Mouse (Mus musculus) heart, embryonic 13.5 days (tissue): Measurements from ENCODE around the gene Etfdh. TPM values are rescaled to one million over a fixed set of nuclear protein-coding genes. Genes with fewer than 3 reads are reported as not detected.
A peak's percentile ranks its signal among the peaks of the same experiment; 100 is the strongest.

Experiments
- ATAC-seq: fragments of 200-750 bp; cut with Nextera tagmentation; 2 replicates; pipeline ENCODE4 v1.8.0; 2017; ENCODE audit warnings: moderate TSS enrichment; ENCODE audit not compliant: insufficient number of reproducible peaks, low FRiP score, low TSS enrichment; ENCODE audit errors: extremely low read depth
- H3K27ac ChIP-seq: fragments of 300-500 bp; sonication (generic); replicated peaks from 2 replicates; pipeline ENCODE4 v1.5.1; 2015; ENCODE audit warnings: moderate library complexity, mild to moderate bottlenecking, inconsistent platforms
- H3K27me3 ChIP-seq: fragments of 300-500 bp; sonication (generic); replicated peaks from 2 replicates; pipeline ENCODE4 v1.6.1; 2015; ENCODE audit warnings: mild to moderate bottlenecking, inconsistent platforms
- H3K36me3 ChIP-seq: fragments of 300-500 bp; sonication (generic); 2 replicates; pipeline ENCODE4 v1.6.1; 2015; ENCODE audit warnings: mild to moderate bottlenecking, inconsistent platforms
- H3K4me1 ChIP-seq: fragments of 300-500 bp; sonication (generic); 2 replicates; pipeline ENCODE4 v1.6.1; 2015; ENCODE audit warnings: inconsistent platforms
- H3K4me2 ChIP-seq: fragments of 300-500 bp; sonication (generic); 2 replicates; pipeline ENCODE4 v1.6.1; 2015; ENCODE audit warnings: inconsistent platforms, mild to moderate bottlenecking, moderate library complexity
- H3K4me3 ChIP-seq: fragments of 300-500 bp; sonication (generic); 2 replicates; pipeline ENCODE4 v1.5.1; 2015; ENCODE audit warnings: moderate library complexity, mild to moderate bottlenecking, inconsistent platforms
- H3K9ac ChIP-seq: fragments of 300-500 bp; sonication (generic); 2 replicates; pipeline ENCODE4 v1.6.1; 2015; ENCODE audit warnings: inconsistent platforms, mild to moderate bottlenecking, moderate library complexity
- H3K9me3 ChIP-seq: fragments of 300-500 bp; sonication (generic); 2 replicates; pipeline ENCODE4 v1.6.1; 2016; ENCODE audit warnings: inconsistent platforms
- WGBS: fragments of 180-500 bp; shearing (Covaris S2); methylation state at CpG from one replicate; pipeline ENCODE4 v1.1.7; 2015; ENCODE audit warnings: mixed read lengths; 5-methylcytosine and 5-hydroxymethylcytosine counted together
- polyA plus RNA-seq: library from polyadenylated mRNA; unstranded; fragments of >200 nt; fragmentation: Nextera tagmentation; extraction: Ambion mirVana; gene quantifications from 2 replicates; pipeline ENCODE4 v1.2.1, GENCODE M21; 2015

Etfdh gene
- polyA plus RNA-seq, 1 experiment from 2014 or later = 132 TPM

GRCm38 (mm10) chr3:79564875-79565606, 64.3 kb downstream of the Etfdh start:
- Histone ChIP-seq H3K4me3 (no peak overlapping the region), H3K4me1 (peaks cover 19% of the 10 kb centered on the region), H3K36me3 (no peaks in the 10 kb centered on the region), H3K27ac (no peak overlapping the region), H3K27me3 (no peaks in the 10 kb centered on the region), H3K9me3 (no peaks in the 10 kb centered on the region), H3K4me2 (no peak overlapping the region), H3K9ac (no peak overlapping the region)
- no peak for ATAC-seq
- 58% methylated on average over 10 of the region's 10 CpGs for WGBS

GRCm38 (mm10) chr3:79563511-79563910, 65.8 kb downstream of the Etfdh start:
- H3K36me3 ChIP-seq = no peaks in the 10 kb centered on the region
- peaks cover 30% of the 10 kb centered on the region for H3K4me1 ChIP-seq
- H3K27ac ChIP-seq = no peak overlapping the region
- no peak overlapping the region for H3K4me3 ChIP-seq
- no peak overlapping the region for H3K4me2 ChIP-seq
- WGBS = 67% methylated on average over 2 of the region's 2 CpGs
- no peaks in the 10 kb centered on the region for H3K27me3 ChIP-seq
- no peaks in the 10 kb centered on the region for H3K9me3 ChIP-seq
- no peak overlapping the region for H3K9ac ChIP-seq
- ATAC-seq = no peak

DNA sequence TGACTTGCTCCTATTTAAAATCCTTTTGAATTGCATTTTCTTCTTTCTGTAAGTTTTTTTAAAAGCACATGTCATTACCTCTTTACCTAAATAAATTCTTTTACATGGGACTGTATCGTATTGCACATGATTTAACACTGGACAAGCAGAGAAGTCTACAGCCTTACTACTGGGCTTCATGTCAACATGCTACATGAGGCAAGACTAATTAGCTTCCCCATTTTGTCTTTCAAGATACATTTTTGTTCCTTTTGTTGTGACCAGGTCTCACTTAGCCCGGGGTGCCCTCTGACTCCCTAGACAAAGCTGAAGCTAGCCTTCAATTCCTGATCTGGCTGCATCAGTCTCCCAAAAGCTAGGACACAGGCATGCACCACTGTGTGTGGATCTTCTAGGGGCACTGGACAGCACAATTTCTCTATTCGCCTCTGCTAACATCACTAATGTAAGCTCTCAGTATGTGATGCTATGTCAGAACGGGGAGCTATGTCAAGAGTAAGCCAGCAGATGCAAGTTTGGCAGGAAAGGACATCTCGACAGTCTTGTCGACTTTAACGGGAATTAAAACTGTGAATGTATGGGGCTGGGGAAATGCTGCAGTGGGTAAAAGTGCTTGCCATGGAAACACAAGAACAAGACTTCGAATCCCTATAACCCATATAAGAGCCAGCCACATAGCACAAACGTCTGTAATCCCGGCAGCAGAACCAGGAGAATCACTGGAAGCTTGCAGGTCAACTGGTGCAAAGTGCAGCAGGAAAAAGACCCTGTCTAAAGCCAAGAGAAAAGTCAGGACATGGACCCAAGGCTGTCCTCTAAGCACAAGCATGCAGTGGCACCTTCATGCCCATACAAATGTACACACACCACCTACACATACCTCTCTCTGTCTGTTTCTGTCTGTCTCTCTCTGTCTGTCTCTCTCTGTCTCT, 67.2 kb downstream of the Etfdh start:
- H3K4me1 ChIP-seq = peaks cover 30% of the 10 kb centered on the region
- no peak overlapping the region for H3K4me3 ChIP-seq
- H3K36me3 ChIP-seq = no peaks in the 10 kb centered on the region
- H3K27me3 ChIP-seq = no peaks in the 10 kb centered on the region
- no peak overlapping the region for H3K27ac ChIP-seq
- WGBS = 80% methylated on average over 10 of the region's 10 CpGs
- H3K9me3 ChIP-seq = no peaks in the 10 kb centered on the region
- no peak for ATAC-seq
- no peak overlapping the region for H3K9ac ChIP-seq
- no peak overlapping the region for H3K4me2 ChIP-seq

DNA sequence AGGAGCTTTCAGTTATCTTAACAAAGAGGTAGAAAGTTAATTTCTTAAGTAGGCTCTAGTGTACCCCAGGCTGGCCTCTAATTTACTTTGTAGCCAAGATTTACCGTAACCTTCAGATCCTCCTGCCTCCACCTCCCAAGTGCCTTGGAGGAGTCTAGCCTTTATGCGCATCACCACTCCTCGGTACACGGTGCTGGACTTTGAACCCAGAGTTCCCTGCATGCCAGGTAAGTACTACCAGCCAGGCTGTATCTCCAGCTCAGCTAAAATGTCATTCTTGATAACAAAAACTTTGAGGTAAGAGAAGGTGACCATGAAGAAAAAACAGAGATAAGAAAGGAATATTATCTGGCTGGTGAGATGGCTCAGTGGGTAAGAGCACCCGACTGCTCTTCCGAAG, 68.7 kb downstream of the Etfdh start:
- Histone ChIP-seq H3K36me3 (no peaks in the 10 kb centered on the region), H3K27me3 (no peaks in the 10 kb centered on the region), H3K27ac (no peak overlapping the region), H3K4me3 (no peak overlapping the region), H3K9me3 (no peaks in the 10 kb centered on the region), H3K9ac (no peak overlapping the region), H3K4me1 (peaks cover 21% of the 10 kb centered on the region), H3K4me2 (no peak overlapping the region)
- ATAC-seq = no peak
- 85% methylated on average over 6 of the region's 6 CpGs for WGBS

DNA sequence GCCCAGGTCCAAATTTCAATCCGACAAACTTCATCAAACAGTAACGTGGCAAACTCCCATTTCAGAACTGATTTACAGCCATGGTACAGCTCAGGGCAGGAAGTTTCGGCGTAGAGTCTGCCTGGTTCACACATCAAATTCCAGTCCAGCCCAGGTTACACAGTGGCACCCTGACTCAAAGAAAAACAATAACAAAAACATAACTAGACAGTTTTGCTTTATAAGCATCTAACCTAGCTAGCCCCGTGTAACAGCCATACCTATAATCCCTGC, 69.6 kb downstream of the Etfdh start:
- H3K36me3 ChIP-seq = no peaks in the 10 kb centered on the region
- no peaks in the 10 kb centered on the region for H3K27me3 ChIP-seq
- H3K4me3 ChIP-seq = no peak overlapping the region
- ATAC-seq = no peak
- H3K4me1 ChIP-seq = peaks cover 13% of the 10 kb centered on the region
- no peak overlapping the region for H3K9ac ChIP-seq
- no peak overlapping the region for H3K4me2 ChIP-seq
- H3K27ac ChIP-seq = peak overlapping the region; percentile 56
- no peaks in the 10 kb centered on the region for H3K9me3 ChIP-seq
- WGBS = 72% methylated on average over 5 of the region's 5 CpGs

GRCm38 (mm10) chr3:79559021-79559772, 70.1 kb downstream of the Etfdh start:
- ATAC-seq = no peak
- Histone ChIP-seq H3K27ac (peak overlapping the region; percentile 56), H3K4me2 (no peak overlapping the region)

GRCm38 (mm10) chr3:79555061-79555460, 74.2 kb downstream of the Etfdh start:
- no peaks in the 10 kb centered on the region for H3K9me3 ChIP-seq
- no peak overlapping the region for H3K27ac ChIP-seq
- no peak overlapping the region for H3K4me3 ChIP-seq
- no peak overlapping the region for H3K4me2 ChIP-seq
- H3K4me1 ChIP-seq = peaks cover 16% of the 10 kb centered on the region
- H3K9ac ChIP-seq = no peak overlapping the region
- no peaks in the 10 kb centered on the region for H3K27me3 ChIP-seq
- 72% methylated on average over 6 of the region's 6 CpGs for WGBS
- ATAC-seq = no peak
- no peaks in the 10 kb centered on the region for H3K36me3 ChIP-seq

More at GRCm38 (mm10) chr3:79559021-79559772, 70.1 kb downstream of the Etfdh start:
- Histone ChIP-seq H3K4me3 (no peak overlapping the region), H3K9me3 (no peaks in the 10 kb centered on the region), H3K36me3 (no peaks in the 10 kb centered on the region), H3K9ac (no peak overlapping the region), H3K27me3 (no peaks in the 10 kb centered on the region), H3K4me1 (peaks cover 11% of the 10 kb centered on the region)
- WGBS = 62% methylated on average over 9 of the region's 9 CpGs

Other genes starting within 250 kb of the Etfdh start
- 2.2 and 2.5 TPM in 2 replicates for gene Fnip2, start 61.7 kb downstream of the Etfdh start, polyA plus RNA-seq
- 98.8 and 111 TPM in 2 replicates for gene Ppid, start 38.2 kb downstream of the Etfdh start, polyA plus RNA-seq
- 21.1 and 23.9 TPM in 2 replicates for gene 4930579G24Rik, start 421 bp downstream of the Etfdh start, polyA plus RNA-seq
- gene Rxfp1, start 108.4 kb upstream of the Etfdh start, polyA plus RNA-seq = 6.4 and 6.6 TPM in 2 replicates
- 9.3 and 12.1 TPM in 2 replicates for gene Tmem144, start 223.3 kb upstream of the Etfdh start, polyA plus RNA-seq